Mouse (Mus musculus) heart, adult 8-10 months (tissue): ENCODE results near the gene Rbm24. TPM values are rescaled to one million over a fixed set of nuclear protein-coding genes. Genes with fewer than 3 reads are reported as not detected.

Source experiments
- DNase-seq: peaks from one replicate; pipeline ENCODE4 v3.0.0; 2022; ENCODE audit warnings: low spot score
- total RNA-seq, 4 experiments: library from RNA; stranded (reverse); gene quantifications; 2 replicates each; pipeline ENCODE4 v1.2.4; 2022

Rbm24 gene
- 100 to 1,000 TPM; 174 to 207 (median 195) TPM for total RNA-seq

DNA sequence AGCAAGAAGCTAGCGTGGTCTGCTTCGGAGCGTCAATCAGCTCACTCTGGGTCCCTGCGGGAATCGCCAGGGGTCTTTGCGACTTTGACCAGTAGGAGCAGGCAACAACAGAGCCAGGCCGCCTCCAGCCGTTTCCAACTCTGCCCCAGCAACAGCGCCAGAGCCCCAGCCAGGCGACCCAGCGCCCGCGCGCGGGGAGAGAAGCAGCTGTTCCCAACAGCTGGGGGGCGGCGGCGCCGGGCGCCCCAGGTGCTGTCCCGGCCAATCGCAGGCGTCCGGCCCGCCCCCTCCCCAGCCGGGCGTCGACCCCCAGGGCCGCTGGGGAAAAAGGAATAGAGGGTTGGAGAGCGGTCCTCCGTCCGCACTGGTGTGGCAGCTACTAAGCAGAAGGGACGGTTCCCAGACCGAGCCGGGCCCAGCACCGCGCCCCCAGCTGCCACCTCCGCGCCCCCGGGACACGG, at the start of gene Rbm24:
Gene Rbm24 (plus strand): TSS at position 294 of the 461 bp plus-strand sequence.
- DNase-seq: peak; percentile 47

DNA sequence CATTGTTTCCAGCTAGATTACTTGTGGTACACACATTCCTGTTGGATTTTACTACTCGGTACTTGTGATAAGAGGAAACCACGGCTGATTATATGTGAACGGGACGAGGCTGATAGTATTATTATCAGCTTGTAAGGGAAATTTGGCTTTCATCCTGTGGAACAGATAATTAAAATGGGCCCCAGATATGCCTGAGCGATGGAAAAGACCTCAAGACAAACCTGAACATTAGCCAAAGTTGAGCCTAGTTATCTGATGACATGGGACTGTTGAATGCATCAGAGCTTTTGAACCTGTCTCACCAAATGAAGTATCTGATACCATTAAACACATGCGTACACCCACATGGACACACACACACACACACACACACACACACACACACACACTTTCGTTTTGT, 45.4 kb upstream of the Rbm24 start:
- DNase-seq: no peak

DNA sequence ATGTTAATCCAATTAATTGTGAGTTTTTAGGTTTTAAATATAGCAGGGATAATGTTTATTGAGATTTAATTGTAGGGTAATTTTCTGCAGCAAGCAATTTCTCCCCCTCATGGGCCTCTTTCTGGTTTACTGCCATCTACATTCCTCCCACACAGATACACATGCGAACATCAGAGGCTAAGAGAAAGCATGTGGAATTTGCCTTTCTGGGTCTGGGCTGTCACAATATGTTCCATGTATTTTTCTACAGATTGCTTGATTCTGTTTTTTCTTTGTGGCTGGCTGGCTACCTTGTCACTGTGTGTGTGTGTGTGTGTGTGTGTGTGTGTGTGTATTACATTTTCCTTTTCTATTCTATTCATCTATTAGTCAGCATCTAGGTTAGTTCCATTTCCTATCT, 42.9 kb upstream of the Rbm24 start:
- DNase-seq: no peak

- DNase-seq: no peak
These were observed 30.8 kb upstream of the Rbm24 start for GRCm38 (mm10) chr13:46387396-46387795.

GRCm38 (mm10) chr13:46391654-46392053, 26.6 kb upstream of the Rbm24 start:
- no peak for DNase-seq

DNA sequence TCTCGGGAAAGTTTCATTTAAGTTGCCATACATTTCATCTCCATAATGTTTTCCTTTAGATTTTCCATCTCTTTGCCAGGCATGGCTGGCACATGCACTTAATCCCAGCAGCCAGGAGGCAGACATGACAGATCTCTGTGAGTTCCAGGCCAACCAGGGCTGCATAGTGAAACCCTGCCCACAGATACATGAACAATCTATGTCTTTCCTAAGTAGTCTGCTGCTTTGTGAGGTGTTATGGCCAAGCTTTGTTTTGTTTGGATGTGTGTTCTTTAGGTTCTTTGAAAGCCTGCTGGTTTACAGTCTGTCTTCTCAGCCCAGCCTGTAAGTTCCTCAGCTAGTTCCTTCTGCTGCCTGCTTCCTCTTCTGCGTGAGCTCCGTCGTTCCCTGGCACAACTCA, 25.3 kb upstream of the Rbm24 start:
- no peak for DNase-seq

GRCm38 (mm10) chr13:46393936-46394335, 24.3 kb upstream of the Rbm24 start:
- no peak for DNase-seq

GRCm38 (mm10) chr13:46397235-46397634, 21.0 kb upstream of the Rbm24 start:
- no peak for DNase-seq

DNA sequence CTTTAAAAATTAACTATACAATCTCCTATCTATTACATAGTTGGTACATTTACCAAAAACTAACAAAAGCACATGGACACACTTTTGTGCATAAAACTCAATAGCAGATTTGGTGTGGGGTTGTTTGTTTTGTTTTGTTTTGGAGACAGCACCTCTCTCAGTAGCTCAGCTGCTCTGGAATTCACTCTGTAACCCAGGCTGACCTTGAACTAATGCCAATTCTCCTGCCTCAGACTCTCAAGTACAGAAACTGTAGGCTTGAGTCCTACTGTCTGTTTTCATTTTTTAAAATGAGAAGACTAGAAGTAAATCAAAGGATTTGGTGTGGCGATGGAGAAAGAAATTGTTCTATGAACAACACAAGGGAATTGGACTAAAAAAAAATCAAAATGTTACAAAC, 11.1 kb upstream of the Rbm24 start:
- DNase-seq: no peak

- no peak for DNase-seq
These were observed 6.0 kb upstream of the Rbm24 start for GRCm38 (mm10) chr13:46412247-46412646.

DNA sequence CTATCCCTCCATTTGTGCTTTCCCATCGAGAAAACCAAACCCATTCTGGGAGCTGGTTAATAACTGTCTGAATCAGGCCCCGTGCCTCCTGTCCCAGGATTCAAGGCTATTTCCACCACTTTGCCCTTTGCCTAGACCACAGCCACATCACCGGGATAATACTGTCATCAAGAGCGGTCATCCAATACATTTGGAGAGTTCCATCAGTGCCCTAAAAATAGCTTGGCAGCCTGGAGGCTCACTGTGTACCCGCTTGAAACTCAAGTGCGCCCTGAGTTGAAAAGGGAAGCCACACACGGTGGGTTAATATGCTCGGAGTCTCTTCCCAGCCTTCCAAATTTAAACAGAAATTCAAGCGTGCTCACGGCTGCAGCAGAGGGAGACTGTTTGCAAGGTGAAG, 4.6 kb upstream of the Rbm24 start:
- peak; percentile 70 for DNase-seq

DNA sequence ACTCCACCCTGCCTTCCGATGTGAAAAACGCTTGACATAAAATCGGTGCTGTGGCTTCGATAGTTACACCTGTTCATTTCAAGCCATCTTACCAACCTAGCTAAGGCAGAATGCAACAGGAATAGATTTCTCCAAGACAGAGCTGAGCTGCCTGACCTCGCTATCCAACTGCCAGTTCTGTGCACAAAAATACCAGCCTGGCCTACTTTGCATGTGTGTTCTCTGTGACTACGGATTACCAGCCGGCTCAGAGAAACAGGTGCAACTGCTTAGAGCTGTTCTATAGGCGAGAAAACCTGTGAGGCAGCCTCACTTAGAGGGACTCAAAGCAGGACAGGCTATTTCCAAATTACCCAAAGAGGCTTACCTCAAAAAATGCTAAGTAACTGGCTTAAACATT, 4.2 kb upstream of the Rbm24 start:
- no peak for DNase-seq

DNA sequence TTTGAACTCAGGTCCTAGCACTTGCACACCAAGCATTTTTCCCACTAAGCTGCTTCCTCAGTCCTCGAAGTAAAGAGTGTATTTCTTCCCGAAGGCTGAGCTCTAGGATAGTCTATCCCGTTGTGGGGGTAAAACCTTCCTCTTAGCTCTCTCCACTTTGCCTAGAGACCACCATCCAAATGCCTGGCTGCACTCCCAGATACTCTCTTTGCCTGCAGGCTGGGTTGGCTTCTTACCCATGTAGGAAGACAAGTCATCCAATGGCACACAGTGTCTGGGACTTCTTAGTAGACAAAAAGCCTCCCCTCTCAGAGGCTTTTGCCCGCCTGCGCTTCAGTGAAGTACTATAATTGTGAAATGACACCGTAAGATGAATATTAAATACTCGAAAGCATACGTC, 2.2 kb upstream of the Rbm24 start:
- DNase-seq: no peak

DNA sequence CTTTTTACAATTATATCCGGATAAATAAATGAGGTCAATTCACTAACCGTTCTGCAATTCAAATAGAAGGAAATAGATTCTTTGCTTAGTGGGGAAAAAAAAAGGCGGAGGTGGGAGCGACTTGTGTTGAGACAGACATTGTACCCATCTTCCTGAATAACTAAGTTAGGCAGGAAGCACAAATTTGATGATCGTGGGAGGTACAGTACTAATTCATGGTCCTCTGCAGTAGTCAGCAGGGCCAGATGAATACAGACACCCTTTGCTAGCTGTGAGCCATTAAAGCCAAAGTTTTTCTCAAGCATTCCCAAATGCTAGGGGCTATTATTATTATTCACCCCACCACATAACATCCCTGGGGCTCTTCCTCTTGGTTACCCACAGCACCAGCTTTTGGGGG, 640 bp upstream of the Rbm24 start:
- no peak for DNase-seq

GRCm38 (mm10) chr13:46418731-46419545, 704 bp downstream of the Rbm24 start:
- no peak for DNase-seq

- DNase-seq: no peak
These were observed 1.4 kb downstream of the Rbm24 start for GRCm38 (mm10) chr13:46419648-46420047.

DNA sequence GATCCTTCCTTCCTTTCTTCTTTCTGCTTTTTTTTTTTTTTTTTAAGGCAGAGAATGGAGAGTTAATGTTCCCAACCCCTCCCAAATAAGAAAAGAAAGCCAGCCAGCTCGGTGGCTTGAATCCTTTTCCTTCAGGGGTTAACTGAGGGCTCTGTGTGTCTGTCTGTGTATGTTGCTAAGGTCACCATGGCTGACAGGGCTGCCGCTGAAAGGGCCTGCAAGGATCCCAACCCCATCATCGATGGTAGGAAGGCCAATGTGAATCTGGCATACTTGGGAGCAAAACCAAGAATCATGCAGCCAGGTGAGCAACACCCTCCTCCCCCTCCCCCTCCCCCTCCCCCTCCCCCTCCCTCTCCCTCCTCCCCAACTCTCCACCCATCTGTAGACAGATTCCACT, 1.9 kb downstream of the Rbm24 start:
- DNase-seq: no peak

- DNase-seq: no peak
These were observed 5.6 kb downstream of the Rbm24 start for GRCm38 (mm10) chr13:46423805-46424204.

- no peak for DNase-seq
These were observed 6.1 kb downstream of the Rbm24 start for GRCm38 (mm10) chr13:46424376-46424775.

- DNase-seq: peak; percentile 73
These were observed 8.5 kb downstream of the Rbm24 start for GRCm38 (mm10) chr13:46426651-46427269.

GRCm38 (mm10) chr13:46428964-46429363, 10.7 kb downstream of the Rbm24 start:
- DNase-seq: no peak

DNA sequence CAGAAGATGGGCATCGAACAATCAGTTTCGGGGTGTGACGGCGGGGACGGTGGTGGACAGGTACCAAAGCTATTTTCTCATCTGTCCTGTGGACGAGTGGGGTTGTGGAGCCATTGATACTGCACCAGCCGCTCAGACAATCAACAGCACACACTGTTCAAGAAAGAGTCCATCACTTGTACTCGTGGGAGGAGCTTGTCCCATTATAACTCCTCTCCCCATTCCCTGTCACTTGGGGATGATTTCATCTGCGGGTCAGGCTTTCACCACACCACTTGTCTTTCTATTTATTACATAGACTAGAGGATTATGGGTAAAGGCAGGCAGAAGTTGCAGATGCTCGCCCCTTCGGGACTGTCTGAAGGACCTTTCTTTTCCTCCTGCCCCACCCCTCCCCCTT, 11.6 kb downstream of the Rbm24 start:
- DNase-seq: no peak

DNA sequence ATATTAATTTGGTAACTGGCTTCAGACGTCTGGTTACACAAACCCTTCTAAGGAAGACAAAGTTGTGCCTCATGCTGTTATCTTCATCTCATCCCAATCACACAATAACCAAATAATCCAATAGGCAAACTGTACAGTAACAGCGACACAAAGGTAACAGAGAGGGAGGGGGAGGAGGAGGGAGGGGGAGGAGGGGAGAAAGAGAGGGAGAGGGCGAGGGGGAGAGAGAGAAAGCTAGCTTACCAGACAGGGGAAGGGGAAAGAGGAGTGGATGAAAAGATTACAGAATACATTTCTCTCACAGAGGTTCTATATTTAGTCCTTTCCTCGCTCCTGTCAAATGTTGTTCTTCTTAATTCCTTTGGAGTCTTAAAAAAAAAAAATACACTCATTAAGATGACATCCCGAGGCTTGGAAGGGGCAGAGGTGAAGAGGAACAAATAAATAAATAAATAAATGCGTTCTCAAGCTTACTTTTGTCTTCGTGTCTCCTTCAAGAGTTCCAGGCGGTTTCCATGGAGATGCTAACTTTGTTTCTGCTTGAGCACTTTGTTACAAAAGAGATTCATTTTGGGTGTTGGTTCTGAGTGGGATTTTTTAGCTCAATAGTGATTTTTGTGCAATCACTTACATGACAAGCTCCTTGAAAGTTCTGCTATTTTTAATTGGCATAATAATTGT, 15.8 kb downstream of the Rbm24 start:
- no peak for DNase-seq
